Mouse (Mus musculus) heart, embryonic 14.5 days (tissue): ENCODE measurements around the gene Olfr434. TPM values are rescaled to one million over a fixed set of nuclear protein-coding genes. Genes with fewer than 3 reads are reported as not detected.

Experiments
- ATAC-seq: fragments of 200-750 bp; cut with Nextera tagmentation; 2 replicates; pipeline ENCODE4 v1.8.0; 2017; ENCODE audit warnings: low read depth, moderate TSS enrichment; ENCODE audit not compliant: insufficient number of reproducible peaks, insufficient read depth, low FRiP score
- H3K27ac ChIP-seq, 2 experiments: fragments of 200-500 bp in 1 of 2; fragments of 300-500 bp in 1 of 2; sonication (generic) in 1 of 2; replicated peaks in 1 of 2; 2 replicates each; pipeline ENCODE4 v1.5.1; 2012 to 2014; ENCODE audit warnings: low read depth in 2 of 2, low read length in 2 of 2, control low read depth in 1 of 2, mild to moderate bottlenecking in 1 of 2, mixed read lengths in 1 of 2; ENCODE audit not compliant: control insufficient read depth in 1 of 2, insufficient read depth in 1 of 2
- H3K27me3 ChIP-seq: fragments of 300-500 bp; sonication (generic); 2 replicates; pipeline ENCODE4 v1.6.1; 2014; ENCODE audit warnings: mild to moderate bottlenecking, low read length, control low read depth; ENCODE audit not compliant: control insufficient read depth, insufficient read depth
- H3K36me3 ChIP-seq: fragments of 300-500 bp; sonication (generic); 2 replicates; pipeline ENCODE4 v1.6.1; 2014; ENCODE audit warnings: mild to moderate bottlenecking, control low read depth, low read length, mixed read lengths; ENCODE audit not compliant: control insufficient read depth, insufficient read depth
- H3K4me1 ChIP-seq, 2 experiments: fragments of 200-500 bp in 1 of 2; fragments of 300-500 bp in 1 of 2; sonication (generic) in 1 of 2; 2 replicates each; pipeline ENCODE4 v1.6.1; 2012 to 2014; ENCODE audit warnings: low read length in 2 of 2, control low read depth in 1 of 2, mixed read lengths in 1 of 2; ENCODE audit not compliant: control insufficient read depth in 2 of 2, insufficient read depth in 2 of 2
- H3K4me2 ChIP-seq: fragments of 300-500 bp; sonication (generic); 2 replicates; pipeline ENCODE4 v1.6.1; 2014; ENCODE audit warnings: mild to moderate bottlenecking, low read length
- H3K4me3 ChIP-seq, 2 experiments: fragments of 200-500 bp in 1 of 2; fragments of 300-500 bp in 1 of 2; sonication (generic) in 1 of 2; 2 replicates each; pipeline ENCODE4 v1.5.1; 2012 to 2014; ENCODE audit warnings: low read length in 2 of 2, mild to moderate bottlenecking in 2 of 2, control low read depth in 1 of 2, low read depth in 1 of 2, moderate library complexity in 1 of 2; ENCODE audit not compliant: control insufficient read depth in 1 of 2, insufficient read depth in 1 of 2
- H3K9ac ChIP-seq: fragments of 300-500 bp; sonication (generic); 2 replicates; pipeline ENCODE4 v1.6.1; 2014; ENCODE audit warnings: mild to moderate bottlenecking, low read length
- H3K9me3 ChIP-seq: fragments of 300-500 bp; sonication (generic); 2 replicates; pipeline ENCODE4 v1.6.1; 2016; ENCODE audit warnings: low read length, control low read depth; ENCODE audit not compliant: control insufficient read depth
- WGBS: fragments of 180-500 bp; shearing (Covaris S2); extraction: QIAGEN DNeasy Blood & Tissue Kit; methylation state at CpG from one replicate; pipeline ENCODE4 v1.1.7; 2014; 5-methylcytosine and 5-hydroxymethylcytosine counted together
- polyA plus RNA-seq: library from polyadenylated mRNA; unstranded; fragments of >200 nt; fragmentation: Nextera tagmentation; extraction: Ambion mirVana; gene quantifications from 2 replicates; pipeline ENCODE4 v1.2.1, GENCODE M21; 2014

Olfr434 gene
- polyA plus RNA-seq, 1 experiment from 2014 or later = not detected

DNA sequence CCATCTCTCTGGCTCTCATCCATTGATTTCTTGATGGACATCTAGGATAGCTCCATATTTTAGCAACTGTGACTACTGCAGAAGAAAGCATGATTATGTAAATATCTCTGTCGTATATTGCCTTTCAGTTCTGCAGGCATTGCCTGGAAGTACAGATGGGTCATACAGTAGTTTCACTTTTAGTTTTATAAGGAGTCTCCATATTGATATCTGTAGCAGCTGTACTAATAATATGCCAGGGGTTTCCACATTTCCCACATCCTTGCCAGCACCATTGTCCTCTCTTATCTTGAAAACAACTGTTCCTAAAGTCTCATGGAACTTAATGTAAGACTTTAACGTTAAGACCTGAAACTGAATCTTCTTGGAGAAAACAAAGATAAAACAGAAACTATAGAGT lies 47.9 kb downstream of the Olfr434 start:
- Histone ChIP-seq H3K4me3 (no peak overlapping the region), H3K9ac (no peak overlapping the region), H3K27ac (no peak overlapping the region), H3K9me3 (no peaks in the 10 kb centered on the region), H3K27me3 (no peaks in the 10 kb centered on the region), H3K4me1 (no peaks in the 10 kb centered on the region; a peak in 1 of 4 replicates), H3K4me2 (no peak overlapping the region), H3K36me3 (no peaks in the 10 kb centered on the region)
- 56% methylated on average over 2 of the region's 2 CpGs for WGBS
- no peak for ATAC-seq

DNA sequence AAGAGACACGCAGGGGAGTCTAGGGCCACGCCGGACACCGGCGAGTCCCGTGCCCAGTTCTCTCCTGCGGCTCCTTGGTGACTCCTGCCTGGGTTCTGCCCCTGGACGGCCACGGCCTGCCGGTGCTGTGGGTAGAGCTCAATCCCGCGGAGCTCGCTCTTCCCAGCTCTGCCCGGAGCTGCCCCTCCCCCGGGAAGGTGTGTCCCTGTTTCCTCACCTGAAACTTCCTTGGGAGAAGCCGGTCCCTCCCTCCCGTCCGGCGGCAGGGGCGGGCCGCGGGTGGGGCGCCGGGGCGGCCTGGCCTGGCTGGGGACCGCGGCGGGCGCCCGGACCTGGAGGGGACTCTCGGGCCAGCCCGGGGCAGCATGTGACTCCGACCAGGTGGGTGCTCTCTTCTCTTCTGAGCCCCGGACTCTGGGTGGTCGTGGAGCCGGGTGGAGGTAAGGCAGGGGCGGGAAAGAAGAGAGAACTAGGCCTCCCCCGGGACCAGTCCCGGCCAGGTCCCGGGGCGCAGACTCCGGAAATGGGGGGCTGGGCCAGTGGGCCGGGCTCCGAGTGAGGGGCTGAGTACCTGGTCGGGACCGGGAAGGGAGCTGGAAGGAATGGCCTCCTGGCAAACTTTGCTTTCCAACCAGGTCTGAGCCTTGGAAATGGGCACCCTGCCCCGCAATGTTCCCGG lies 52.7 kb downstream of the Olfr434 start, which contains the start of gene Arhgef5:
Gene Arhgef5, plus strand, starts transcription at position 220 of the 679 bp plus-strand sequence.
- H3K36me3 ChIP-seq = no peaks in the 10 kb centered on the region
- H3K4me1 ChIP-seq = no peaks in the 10 kb centered on the region; a peak in 2 of 4 replicates
- ATAC-seq = peak; percentile 49
- H3K9ac ChIP-seq = peak within 1 kb of the TSS; percentile 83
- peak within 1 kb of the TSS; percentile 81 for H3K4me2 ChIP-seq
- 0% methylated on average over 37 of the region's 48 CpGs for WGBS
- H3K27ac ChIP-seq = peak within 1 kb of the TSS; percentile 63 to 78
- no peaks in the 10 kb centered on the region for H3K27me3 ChIP-seq
- no peaks in the 10 kb centered on the region for H3K9me3 ChIP-seq
- H3K4me3 ChIP-seq = peak within 1 kb of the TSS; percentile 75 to 80

DNA sequence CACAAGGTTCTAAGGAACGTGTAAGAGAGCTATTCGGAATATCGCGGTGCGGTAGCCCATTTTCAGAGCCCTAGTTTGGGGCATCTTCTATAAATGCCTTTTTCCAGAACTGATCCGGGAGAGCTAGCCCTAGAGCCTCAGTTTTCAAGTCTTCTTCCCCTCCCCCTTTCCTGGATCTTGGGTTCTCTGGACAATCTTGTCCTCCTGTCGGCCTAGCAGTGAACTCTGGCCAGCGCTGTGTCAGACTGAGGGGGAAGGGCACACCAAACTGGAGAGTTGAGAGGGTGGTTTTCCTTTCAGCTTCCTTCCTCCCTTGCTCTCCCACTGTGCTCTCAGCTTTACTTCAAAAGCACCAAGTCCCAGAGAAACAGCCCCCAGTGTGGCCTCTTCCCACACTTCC lies 53.5 kb downstream of the Olfr434 start:
- no peaks in the 10 kb centered on the region for H3K36me3 ChIP-seq
- 7% methylated on average over 8 of the region's 8 CpGs for WGBS
- no peaks in the 10 kb centered on the region; a peak in 2 of 4 replicates for H3K4me1 ChIP-seq
- H3K27me3 ChIP-seq = no peaks in the 10 kb centered on the region
- ATAC-seq = peak; percentile 83
- peak overlapping the region; percentile 81 for H3K4me2 ChIP-seq
- H3K9ac ChIP-seq = peak overlapping the region; percentile 83
- peak overlapping the region; percentile 75 to 80 for H3K4me3 ChIP-seq
- no peaks in the 10 kb centered on the region for H3K9me3 ChIP-seq
- H3K27ac ChIP-seq = peak overlapping the region; percentile 63 to 78

Other genes starting within 250 kb of the Olfr434 start
- gene Olfr441, start 106.7 kb upstream of the Olfr434 start, polyA plus RNA-seq = not detected in 2 replicates
- gene Olfr237-ps1, start 66.5 kb upstream of the Olfr434 start, polyA plus RNA-seq = not detected in 2 replicates
- gene Olfr437, start 49.7 kb upstream of the Olfr434 start, polyA plus RNA-seq = not detected in 2 replicates
- not detected in 2 replicates for gene Olfr13, start 40.9 kb upstream of the Olfr434 start, polyA plus RNA-seq
- not detected in 2 replicates for gene Olfr435, start 15.9 kb upstream of the Olfr434 start, polyA plus RNA-seq
- not detected in 2 replicates for gene Olfr47, start 18.5 kb downstream of the Olfr434 start, polyA plus RNA-seq
- 6.9 and 7.1 TPM in 2 replicates for gene Arhgef5, start 52.6 kb downstream of the Olfr434 start, polyA plus RNA-seq
- 0.16 and 0.19 TPM in 2 replicates for gene Nobox, start 96.5 kb downstream of the Olfr434 start, polyA plus RNA-seq